Mouse (Mus musculus) layer of hippocampus, adult 9-10 months (tissue): ENCODE measurements at regions not wholly inside any gene's neighbourhood (a gene's known extent, or its start where the extent isn't known, plus 50 kb on each side); places are given as distances from the start of the nearest gene placed in this dataset.
"Not testable (repeated sequence)": the region's sequence is repeated elsewhere in the genome, so short reads cannot be mapped to it uniquely, and the experiment has no call there.

Source experiments
- DNase-seq: peaks from one replicate; pipeline ENCODE4 v3.0.0; 2022; ENCODE audit warnings: low spot score

- no peak for DNase-seq
These were observed 162.6 kb upstream of the Tram1l1 start for GRCm38 (mm10) chr3:124157858-124158655.

- not testable (repeated sequence) for DNase-seq
These were observed 127.3 kb upstream of the Tram1l1 start for GRCm38 (mm10) chr3:124193331-124193730.

GRCm38 (mm10) chr3:124200226-124200940, 120.3 kb upstream of the Tram1l1 start:
- not testable (repeated sequence) for DNase-seq

GRCm38 (mm10) chr3:124217131-124217530, 103.5 kb upstream of the Tram1l1 start:
- DNase-seq = no peak

- no peak for DNase-seq
These were observed 94.7 kb upstream of the Tram1l1 start for GRCm38 (mm10) chr3:124225982-124226381.

GRCm38 (mm10) chr3:124227701-124228100, 93.0 kb upstream of the Tram1l1 start:
- no peak for DNase-seq

GRCm38 (mm10) chr3:124240936-124241733, 79.5 kb upstream of the Tram1l1 start:
- no peak for DNase-seq

GRCm38 (mm10) chr3:124241734-124242006, 79.0 kb upstream of the Tram1l1 start:
- DNase-seq = no peak

GRCm38 (mm10) chr3:124262150-124262549, 58.5 kb upstream of the Tram1l1 start:
- no peak for DNase-seq

- no peak for DNase-seq
These were observed 53.8 kb upstream of the Tram1l1 start for GRCm38 (mm10) chr3:124266821-124267220.

- DNase-seq = no peak
These were observed 50.1 kb upstream of the Tram1l1 start for GRCm38 (mm10) chr3:124270506-124270905.
